Mouse (Mus musculus) embryonic facial prominence, embryonic 11.5 days (tissue): Measurements from ENCODE around the gene Apoa1. TPM values are rescaled to one million over a fixed set of nuclear protein-coding genes. Genes with fewer than 3 reads are reported as not detected.

Experiments
- ATAC-seq: fragments of 200-750 bp; cut with Nextera tagmentation; replicated peaks from 2 replicates; pipeline ENCODE4 v1.8.0; 2017; ENCODE audit warnings: low read depth; ENCODE audit not compliant: insufficient number of reproducible peaks, low FRiP score, low TSS enrichment
- DNase-seq: peaks from one replicate; pipeline ENCODE4 v3.0.0-alpha.2; 2015; ENCODE audit warnings: low spot score
- H3K27ac ChIP-seq: fragments of 300-500 bp; sonication (generic); replicated peaks from 2 replicates; pipeline ENCODE4 v1.5.1; 2014; ENCODE audit warnings: mild to moderate bottlenecking, low read depth, low read length, control low read depth
- H3K27me3 ChIP-seq: fragments of 300-500 bp; sonication (generic); 2 replicates; pipeline ENCODE4 v1.6.1; 2014; ENCODE audit warnings: mild to moderate bottlenecking, low read length, moderate library complexity, mixed read lengths; ENCODE audit not compliant: control insufficient read depth, insufficient read depth
- H3K36me3 ChIP-seq: fragments of 300-500 bp; sonication (generic); replicated peaks from 2 replicates; pipeline ENCODE4 v1.6.1; 2014; ENCODE audit warnings: low read depth, mild to moderate bottlenecking, low read length, moderate library complexity, mixed read lengths; ENCODE audit not compliant: control insufficient read depth, insufficient read depth
- H3K4me1 ChIP-seq: fragments of 300-500 bp; sonication (generic); 2 replicates; pipeline ENCODE4 v1.6.1; 2014; ENCODE audit warnings: low read length, mixed read lengths; ENCODE audit not compliant: control insufficient read depth, insufficient read depth
- H3K4me2 ChIP-seq: fragments of 300-500 bp; sonication (generic); 2 replicates; pipeline ENCODE4 v1.6.1; 2014; ENCODE audit warnings: low read depth, mild to moderate bottlenecking, control low read depth, low read length, moderate library complexity
- H3K4me3 ChIP-seq: fragments of 300-500 bp; sonication (generic); 2 replicates; pipeline ENCODE4 v1.5.1; 2014; ENCODE audit warnings: low read depth, low read length, control low read depth
- H3K9ac ChIP-seq: fragments of 300-500 bp; sonication (generic); replicated peaks from 2 replicates; pipeline ENCODE4 v1.6.1; 2014; ENCODE audit warnings: mild to moderate bottlenecking, control low read depth, low read length
- H3K9me3 ChIP-seq: fragments of 300-500 bp; sonication (generic); replicated peaks from 2 replicates; pipeline ENCODE4 v1.6.1; 2016; ENCODE audit warnings: mild to moderate bottlenecking, low read length, inconsistent platforms, mixed read lengths; ENCODE audit not compliant: control insufficient read depth
- WGBS: fragments of 180-500 bp; shearing (Covaris S2); extraction: QIAGEN DNeasy Blood & Tissue Kit; methylation state at CpG from one replicate; pipeline ENCODE4 v1.1.7; 2014; 5-methylcytosine and 5-hydroxymethylcytosine counted together
- polyA plus RNA-seq: library from polyadenylated mRNA; unstranded; fragments of >200 nt; fragmentation: Nextera tagmentation; extraction: Ambion mirVana; gene quantifications from 2 replicates; pipeline ENCODE4 v1.2.1, GENCODE M21; 2014

Apoa1 gene
- polyA plus RNA-seq: 1.2 and 1.9 TPM in 2 replicates

GRCm38 (mm10) chr9:46228491-46228890 is at the start of gene Apoa1:
Apoa1 (plus strand) TSS chr9:46228580.
- DNase-seq: no peak
- Histone ChIP-seq H3K4me3 (no peak within 1 kb of the TSS), H3K36me3 (no peaks in the 10 kb centered on the region), H3K9ac (no peak within 1 kb of the TSS), H3K4me1 (no peaks in the 10 kb centered on the region; the same call in 1 of the 2 replicates), H3K27me3 (no peaks in the 10 kb centered on the region), H3K4me2 (no peak within 1 kb of the TSS), H3K27ac (no peak within 1 kb of the TSS), H3K9me3 (no peaks in the 10 kb centered on the region)
- WGBS: 62% methylated on average over 9 of the region's 9 CpGs
- ATAC-seq: no peak

GRCm38 (mm10) chr9:46178595-46178994 is 49.8 kb upstream of the Apoa1 start:
- H3K4me2 ChIP-seq: no peak overlapping the region
- no peaks in the 10 kb centered on the region for H3K4me1 ChIP-seq
- H3K9ac ChIP-seq: no peak overlapping the region
- no peaks in the 10 kb centered on the region for H3K9me3 ChIP-seq
- no peaks in the 10 kb centered on the region for H3K27me3 ChIP-seq
- H3K36me3 ChIP-seq: no peaks in the 10 kb centered on the region
- H3K27ac ChIP-seq: no peak overlapping the region
- no peak for DNase-seq
- H3K4me3 ChIP-seq: no peak overlapping the region
- ATAC-seq: no peak
- 91% methylated on average over 9 of the region's 9 CpGs for WGBS

- 83% methylated on average over 8 of the region's 8 CpGs for WGBS
These were observed 47.1 kb upstream of the Apoa1 start for GRCm38 (mm10) chr9:46181297-46181696.

GRCm38 (mm10) chr9:46184542-46184941 is 43.8 kb upstream of the Apoa1 start:
- Histone ChIP-seq H3K4me1 (no peaks in the 10 kb centered on the region), H3K4me3 (no peak overlapping the region), H3K4me2 (no peak overlapping the region), H3K27me3 (no peaks in the 10 kb centered on the region), H3K9ac (no peak overlapping the region), H3K9me3 (no peaks in the 10 kb centered on the region), H3K27ac (no peak overlapping the region), H3K36me3 (no peaks in the 10 kb centered on the region)
- ATAC-seq: no peak
- 80% methylated on average over 5 of the region's 5 CpGs for WGBS
- DNase-seq: no peak

More at GRCm38 (mm10) chr9:46181297-46181696, 47.1 kb upstream of the Apoa1 start:
- H3K27me3 ChIP-seq: no peaks in the 10 kb centered on the region
- H3K9me3 ChIP-seq: no peaks in the 10 kb centered on the region
- H3K9ac ChIP-seq: no peak overlapping the region
- DNase-seq (no peak), ATAC-seq (no peak)
- H3K27ac ChIP-seq: no peak overlapping the region
- no peaks in the 10 kb centered on the region for H3K36me3 ChIP-seq
- H3K4me1 ChIP-seq: no peaks in the 10 kb centered on the region
- H3K4me3 ChIP-seq: no peak overlapping the region
- H3K4me2 ChIP-seq: no peak overlapping the region

- Histone ChIP-seq H3K27me3 (no peaks in the 10 kb centered on the region), H3K4me3 (no peak overlapping the region), H3K4me1 (no peaks in the 10 kb centered on the region), H3K4me2 (no peak overlapping the region), H3K9me3 (no peaks in the 10 kb centered on the region), H3K27ac (no peak overlapping the region), H3K36me3 (no peaks in the 10 kb centered on the region), H3K9ac (no peak overlapping the region)
- DNase-seq (peak; percentile 39), ATAC-seq (no peak)
- 51% methylated on average over 2 of the region's 2 CpGs for WGBS
These were observed 43.2 kb upstream of the Apoa1 start for GRCm38 (mm10) chr9:46185191-46185590.

GRCm38 (mm10) chr9:46186387-46186786 is 42.0 kb upstream of the Apoa1 start:
- H3K36me3 ChIP-seq: no peaks in the 10 kb centered on the region
- no peak for DNase-seq
- no peaks in the 10 kb centered on the region for H3K27me3 ChIP-seq
- no peaks in the 10 kb centered on the region for H3K9me3 ChIP-seq
- no peak for ATAC-seq
- no peaks in the 10 kb centered on the region for H3K4me1 ChIP-seq
- no peak overlapping the region for H3K9ac ChIP-seq
- H3K4me2 ChIP-seq: no peak overlapping the region
- no peak overlapping the region for H3K27ac ChIP-seq
- 90% methylated on average over 1 of the region's 1 CpGs for WGBS
- no peak overlapping the region for H3K4me3 ChIP-seq

- H3K27ac ChIP-seq: no peak overlapping the region
- no peak for ATAC-seq
These were observed 40.0 kb upstream of the Apoa1 start for GRCm38 (mm10) chr9:46188370-46188769.

GRCm38 (mm10) chr9:46188956-46189355 is 39.4 kb upstream of the Apoa1 start:
- no peak for ATAC-seq
- Histone ChIP-seq H3K4me3 (no peak overlapping the region), H3K9me3 (no peaks in the 10 kb centered on the region), H3K9ac (no peak overlapping the region), H3K27me3 (no peaks in the 10 kb centered on the region), H3K27ac (no peak overlapping the region), H3K4me2 (no peak overlapping the region), H3K4me1 (no peaks in the 10 kb centered on the region), H3K36me3 (no peaks in the 10 kb centered on the region)
- DNase-seq: no peak
- 61% methylated on average over 5 of the region's 5 CpGs for WGBS

More at GRCm38 (mm10) chr9:46188370-46188769, 40.0 kb upstream of the Apoa1 start:
- Histone ChIP-seq H3K36me3 (no peaks in the 10 kb centered on the region), H3K27me3 (no peaks in the 10 kb centered on the region), H3K4me2 (no peak overlapping the region), H3K9me3 (no peaks in the 10 kb centered on the region), H3K4me3 (no peak overlapping the region), H3K4me1 (no peaks in the 10 kb centered on the region), H3K9ac (no peak overlapping the region)
- DNase-seq: no peak
- 81% methylated on average over 4 of the region's 4 CpGs for WGBS
